Mouse (Mus musculus) stomach, postnatal 0 days (tissue): ENCODE measurements around the gene Bcl3. TPM values are rescaled to one million over a fixed set of nuclear protein-coding genes. Genes with fewer than 3 reads are reported as not detected.

ENCODE experiments used
- ATAC-seq: fragments of 200-750 bp; cut with Nextera tagmentation; 2 replicates; pipeline ENCODE4 v1.8.0; 2017; ENCODE audit not compliant: low FRiP score, low TSS enrichment
- DNase-seq: peaks from one replicate; pipeline ENCODE4 v3.0.0-alpha.2; 2016; ENCODE audit warnings: low spot score
- H3K27ac ChIP-seq: fragments of 300-500 bp; sonication (generic); replicated peaks from 2 replicates; pipeline ENCODE4 v1.5.1; 2014; ENCODE audit warnings: mild to moderate bottlenecking, control low read depth
- H3K27me3 ChIP-seq: fragments of 300-500 bp; sonication (generic); 2 replicates; pipeline ENCODE4 v1.6.1; 2014; ENCODE audit warnings: low read length; ENCODE audit not compliant: control insufficient read depth, insufficient read depth
- H3K36me3 ChIP-seq: fragments of 300-500 bp; sonication (generic); 2 replicates; pipeline ENCODE4 v1.6.1; 2014; ENCODE audit warnings: low read length, mixed read lengths; ENCODE audit not compliant: control insufficient read depth, insufficient read depth
- H3K4me1 ChIP-seq: fragments of 300-500 bp; sonication (generic); replicated peaks from 2 replicates; pipeline ENCODE4 v1.6.1; 2014; ENCODE audit warnings: antibody characterized with exemption; ENCODE audit not compliant: control insufficient read depth, insufficient read depth
- H3K4me2 ChIP-seq: fragments of 300-500 bp; sonication (generic); replicated peaks from 2 replicates; pipeline ENCODE4 v1.6.1; 2014; ENCODE audit warnings: low read depth, mild to moderate bottlenecking, control low read depth, moderate library complexity
- H3K4me3 ChIP-seq: fragments of 300-500 bp; sonication (generic); 2 replicates; pipeline ENCODE4 v1.5.1; 2014; ENCODE audit warnings: low read depth, low read length, control low read depth
- H3K9ac ChIP-seq: fragments of 300-500 bp; sonication (generic); 2 replicates; pipeline ENCODE4 v1.6.1; 2014; ENCODE audit warnings: mild to moderate bottlenecking, low read length, control low read depth, mixed read lengths
- H3K9me3 ChIP-seq: fragments of 300-500 bp; sonication (generic); 2 replicates; pipeline ENCODE4 v1.6.1; 2016; ENCODE audit warnings: low read length; ENCODE audit not compliant: control insufficient read depth
- CTCF ChIP-seq: IDR thresholded peaks from 2 replicates; pipeline ENCODE4 v1.5.1; 2016; ENCODE audit warnings: antibody characterized with exemption, low read depth, mild to moderate bottlenecking, moderate library complexity
- EP300 ChIP-seq: optimal IDR thresholded peaks from 2 replicates; pipeline ENCODE3; 2016; ENCODE audit warnings: antibody characterized with exemption
- WGBS: fragments of 180-500 bp; shearing (Covaris S2); extraction: QIAGEN DNeasy Blood & Tissue Kit; methylation state at CpG from one replicate; pipeline ENCODE4 v1.1.7; 2014; 5-methylcytosine and 5-hydroxymethylcytosine counted together
- polyA plus RNA-seq: library from polyadenylated mRNA; unstranded; fragments of >200 nt; fragmentation: Nextera tagmentation; extraction: Ambion mirVana; gene quantifications from 2 replicates; pipeline ENCODE4 v1.2.1, GENCODE M21; 2015

Bcl3 gene
- polyA plus RNA-seq, 1 experiment from 2014 or later, result 9.1 TPM

DNA sequence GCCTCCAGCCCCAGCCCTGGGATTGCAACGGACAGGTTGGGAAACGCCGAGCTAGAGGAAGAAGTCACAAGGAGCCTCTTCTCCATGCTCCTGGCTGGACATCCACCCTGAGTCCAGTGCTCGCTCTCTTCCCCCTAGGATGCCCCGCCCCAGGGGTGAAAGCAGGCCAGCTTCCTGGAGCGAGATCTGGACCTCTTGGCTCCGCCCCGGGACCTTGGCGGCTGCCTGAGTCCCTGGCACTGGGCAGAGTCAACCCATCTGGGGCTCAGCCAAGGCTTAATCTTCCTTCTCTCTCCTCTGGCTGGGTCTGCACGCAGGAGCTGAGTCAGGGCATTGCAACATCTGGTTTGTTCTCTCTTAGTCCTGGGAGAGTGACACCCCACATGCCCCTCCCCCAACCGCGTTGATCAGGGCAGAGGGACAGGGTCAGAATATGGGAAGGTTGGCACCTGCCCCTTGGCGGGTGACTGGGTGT is 8.1 kb upstream of the Bcl3 start:
- Histone ChIP-seq H3K9me3 (no peaks in the 10 kb centered on the region), H3K4me2 (peak overlapping the region; percentile 28), H3K4me3 (no peak overlapping the region), H3K27me3 (no peaks in the 10 kb centered on the region), H3K4me1 (peaks cover 12% of the 10 kb centered on the region), H3K9ac (0 out of 2 replicates have a peak overlapping the region, but pooled peaks have one; percentile 23), H3K27ac (peak overlapping the region; percentile 84), H3K36me3 (no peaks in the 10 kb centered on the region)
- 9% methylated on average over 13 of the region's 13 CpGs for WGBS
- DNase-seq (peak; percentile 93), ATAC-seq (peak; percentile 91)
- TF ChIP-seq CTCF (no peak), EP300 (peak; percentile 26)

DNA sequence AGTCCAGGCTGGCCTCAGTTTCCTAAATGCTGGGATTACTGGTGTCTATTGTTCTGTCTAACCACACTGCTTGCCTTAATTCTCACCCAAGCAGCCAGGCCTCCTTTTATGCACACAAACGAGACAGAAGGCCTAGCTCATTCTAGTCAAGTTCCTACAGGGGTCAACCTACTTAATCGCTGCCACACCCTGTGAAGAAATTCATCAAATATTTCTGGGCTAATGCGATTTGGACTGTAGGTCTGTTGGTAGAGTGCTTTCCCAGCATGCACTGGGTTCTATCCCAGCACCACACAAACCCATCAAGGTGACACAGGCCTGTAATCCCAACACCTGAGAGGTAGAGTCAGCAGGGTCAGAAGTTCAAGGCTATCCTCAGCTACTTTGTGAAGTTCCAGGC is 7.1 kb upstream of the Bcl3 start:
- no peaks in the 10 kb centered on the region for H3K36me3 ChIP-seq
- TF ChIP-seq CTCF, result no peak
- TF ChIP-seq EP300, result no peak
- peaks cover 12% of the 10 kb centered on the region for H3K4me1 ChIP-seq
- 52% methylated on average over 3 of the region's 3 CpGs for WGBS
- H3K4me2 ChIP-seq, result no peak overlapping the region
- no peaks in the 10 kb centered on the region for H3K27me3 ChIP-seq
- no peak overlapping the region for H3K4me3 ChIP-seq
- ATAC-seq, result no peak
- no peak overlapping the region for H3K9ac ChIP-seq
- H3K9me3 ChIP-seq, result no peaks in the 10 kb centered on the region
- no peak overlapping the region for H3K27ac ChIP-seq
- DNase-seq, result no peak

DNA sequence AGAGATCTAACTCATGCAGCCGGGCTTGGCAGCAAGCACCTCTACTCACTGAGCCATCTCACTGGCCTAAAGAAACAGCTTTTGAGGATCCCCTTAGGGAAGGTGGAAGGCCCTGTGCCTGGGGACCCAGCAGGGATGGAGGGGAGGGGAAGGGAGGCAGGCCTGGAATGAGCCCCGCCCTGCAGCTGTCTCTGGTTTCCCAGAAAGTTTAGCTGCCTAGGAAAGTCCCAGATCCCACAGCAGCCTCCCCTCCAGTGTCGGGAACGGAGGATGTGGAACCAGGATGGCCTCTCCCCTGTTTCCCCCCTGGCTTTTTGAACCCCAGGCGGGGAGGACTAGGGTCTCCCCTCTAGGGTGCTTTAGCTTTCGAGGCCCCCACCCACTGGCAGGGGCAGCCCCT is 4.2 kb upstream of the Bcl3 start:
- Histone ChIP-seq H3K36me3 (no peaks in the 10 kb centered on the region), H3K9ac (0 out of 2 replicates have a peak overlapping the region, but pooled peaks have one; percentile 23), H3K4me1 (peaks cover 17% of the 10 kb centered on the region), H3K27ac (0 out of 2 replicates have a peak overlapping the region, but pooled peaks have one; percentile 31), H3K27me3 (no peaks in the 10 kb centered on the region), H3K4me3 (no peak overlapping the region), H3K4me2 (no peak overlapping the region), H3K9me3 (no peaks in the 10 kb centered on the region)
- 24% methylated on average over 5 of the region's 6 CpGs for WGBS
- TF ChIP-seq CTCF, result no peak
- TF ChIP-seq EP300, result no peak
- DNase-seq (peak; percentile 32), ATAC-seq (no peak)

- 15% methylated on average over 26 of the region's 26 CpGs for WGBS
- no peak overlapping the region for H3K4me3 ChIP-seq
These were observed 1.8 kb upstream of the Bcl3 start for GRCm38 (mm10) chr7:19824182-19824973.

DNA sequence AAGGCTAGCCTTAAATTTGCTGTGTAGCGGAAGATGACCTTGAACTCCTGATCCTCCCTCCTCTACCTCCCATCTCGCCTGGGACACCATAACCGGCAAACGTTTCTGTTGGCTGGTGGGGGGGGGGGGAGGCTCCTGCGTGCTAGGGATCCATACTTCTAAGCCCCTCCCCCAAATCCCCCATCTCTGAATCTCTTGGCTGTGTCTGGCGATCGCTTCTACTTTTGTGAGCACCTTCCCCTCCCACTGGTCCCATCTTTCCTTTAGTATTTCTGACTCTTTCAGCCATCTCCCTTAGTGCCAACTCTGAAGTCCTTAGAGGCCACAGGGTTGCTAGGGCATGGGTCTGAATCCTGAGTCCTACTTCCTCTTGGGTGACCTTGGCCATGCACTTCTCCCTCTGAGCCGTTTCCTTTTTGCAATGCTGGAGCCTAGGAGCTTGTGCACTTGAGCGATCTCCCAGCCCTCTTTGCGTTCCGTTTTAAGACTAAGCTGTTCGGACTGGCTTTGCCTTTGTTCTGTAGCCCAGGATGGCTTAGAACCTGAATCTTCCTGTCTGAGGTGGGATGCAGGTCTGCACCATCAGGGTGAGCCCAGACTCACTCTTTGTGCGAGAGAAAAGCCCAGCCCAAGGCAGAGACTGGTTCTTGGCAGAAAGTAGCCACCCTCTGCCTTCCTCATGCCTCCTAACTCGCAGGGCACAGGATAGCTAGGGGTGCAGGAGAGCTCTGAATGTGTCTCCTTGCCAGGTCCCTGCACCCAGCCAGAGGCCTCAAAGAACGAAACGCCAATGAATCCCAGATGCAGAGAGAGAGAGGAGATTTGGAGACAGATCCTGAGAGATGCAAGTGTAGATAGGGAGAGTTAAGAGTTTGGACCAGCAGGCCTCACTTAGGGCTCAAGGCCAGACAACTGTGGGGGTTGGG is 949 bp upstream of the Bcl3 start:
- ATAC-seq (peak; percentile 22), DNase-seq (peak; percentile 40)
- Histone ChIP-seq H3K4me1 (peaks cover 9% of the 10 kb centered on the region), H3K36me3 (no peaks in the 10 kb centered on the region), H3K4me2 (peak overlapping the region; percentile 18), H3K4me3 (no peak overlapping the region), H3K27me3 (no peaks in the 10 kb centered on the region), H3K9me3 (no peaks in the 10 kb centered on the region), H3K9ac (0 out of 2 replicates have a peak overlapping the region, but pooled peaks have one; percentile 36), H3K27ac (peak overlapping the region; percentile 91)
- WGBS, result 27% methylated on average over 16 of the region's 16 CpGs
- TF ChIP-seq CTCF (no peak), EP300 (no peak)

More at GRCm38 (mm10) chr7:19824182-19824973, 1.8 kb upstream of the Bcl3 start:
- no peaks in the 10 kb centered on the region for H3K36me3 ChIP-seq
- no peaks in the 10 kb centered on the region for H3K27me3 ChIP-seq
- peak overlapping the region; percentile 91 for H3K27ac ChIP-seq
- no peaks in the 10 kb centered on the region for H3K9me3 ChIP-seq
- H3K4me1 ChIP-seq, result peaks cover 9% of the 10 kb centered on the region
- DNase-seq, result peak; percentile 98
- H3K4me2 ChIP-seq, result peak overlapping the region; percentile 18
- TF ChIP-seq EP300, result peak; percentile 80
- no peak; the same call in 1 of the 2 replicates for TF ChIP-seq CTCF
- peak; percentile 92 for ATAC-seq
- peak overlapping the region; percentile 23; the same call in 1 of the 2 replicates for H3K9ac ChIP-seq
